Mouse (Mus musculus) brown adipose tissue, adult 24 weeks (tissue): ENCODE data around the gene 7420426K07Rik. TPM values are rescaled to one million over a fixed set of nuclear protein-coding genes. Genes with fewer than 3 reads are reported as not detected.

Source experiments
- H3K27ac ChIP-seq: fragments of 200-500 bp; replicated peaks from 2 replicates; pipeline ENCODE4 v1.5.1; 2012; ENCODE audit warnings: low read depth, mild to moderate bottlenecking, low read length
- H3K4me1 ChIP-seq: fragments of 200-500 bp; 2 replicates; pipeline ENCODE4 v1.6.1; 2012; ENCODE audit warnings: low read length, mixed read lengths; ENCODE audit not compliant: control insufficient read depth, insufficient read depth, insufficient read length
- H3K4me3 ChIP-seq: fragments of 200-500 bp; 2 replicates; pipeline ENCODE4 v1.5.1; 2012; ENCODE audit warnings: low read depth, mild to moderate bottlenecking, low read length, moderate library complexity; ENCODE audit not compliant: insufficient read depth
- polyA plus RNA-seq: library from polyadenylated mRNA; stranded (reverse); fragments of >200 nt; gene quantifications from 2 replicates; pipeline ENCODE4 v1.2.4, GENCODE M21; 2012; ENCODE audit not compliant: missing spikeins, insufficient read depth, insufficient read length

7420426K07Rik gene
- polyA plus RNA-seq, result not detected in 2 replicates

GRCm38 (mm10) chr9:98902819-98903218 lies at the start of gene 7420426K07Rik:
Gene 7420426K07Rik, plus strand, starts transcription at chr9:98903119.
- Histone ChIP-seq H3K4me1 (no peaks in the 10 kb centered on the region), H3K27ac (no peak within 1 kb of the TSS), H3K4me3 (no peak within 1 kb of the TSS)

GRCm38 (mm10) chr9:98856210-98856609 lies 46.7 kb upstream of the 7420426K07Rik start, which contains the start of gene Prr23a2:
Gene Prr23a2, plus strand, starts transcription at chr9:98856494.
- H3K27ac ChIP-seq, result no peak within 1 kb of the TSS
- no peaks in the 10 kb centered on the region for H3K4me1 ChIP-seq
- no peak within 1 kb of the TSS for H3K4me3 ChIP-seq

- no peak overlapping the region for H3K4me3 ChIP-seq
- no peak overlapping the region for H3K27ac ChIP-seq
- H3K4me1 ChIP-seq, result no peaks in the 10 kb centered on the region
Observed at GRCm38 (mm10) chr9:98863463-98863862, 39.5 kb upstream of the 7420426K07Rik start.

GRCm38 (mm10) chr9:98864571-98864970 lies 38.3 kb upstream of the 7420426K07Rik start, which contains the start of gene Prr23a3:
Gene Prr23a3, plus strand, starts transcription at chr9:98864767.
- no peaks in the 10 kb centered on the region for H3K4me1 ChIP-seq
- no peak within 1 kb of the TSS for H3K4me3 ChIP-seq
- no peak within 1 kb of the TSS for H3K27ac ChIP-seq

GRCm38 (mm10) chr9:98901486-98901885 lies 1.4 kb upstream of the 7420426K07Rik start:
- Histone ChIP-seq H3K4me1 (no peaks in the 10 kb centered on the region), H3K4me3 (no peak overlapping the region), H3K27ac (no peak overlapping the region)

GRCm38 (mm10) chr9:98920629-98921523 lies 18.0 kb downstream of the 7420426K07Rik start:
- no peak overlapping the region for H3K27ac ChIP-seq
- H3K4me1 ChIP-seq, result no peaks in the 10 kb centered on the region
- H3K4me3 ChIP-seq, result no peak overlapping the region

GRCm38 (mm10) chr9:98923119-98923518 lies 20.2 kb downstream of the 7420426K07Rik start:
- no peak overlapping the region for H3K4me3 ChIP-seq
- no peaks in the 10 kb centered on the region for H3K4me1 ChIP-seq
- H3K27ac ChIP-seq, result no peak overlapping the region

- Histone ChIP-seq H3K27ac (no peak overlapping the region), H3K4me1 (no peaks in the 10 kb centered on the region), H3K4me3 (no peak overlapping the region)
Observed at GRCm38 (mm10) chr9:98924183-98924582, 21.3 kb downstream of the 7420426K07Rik start.

- no peak overlapping the region for H3K27ac ChIP-seq
- no peak overlapping the region for H3K4me3 ChIP-seq
- no peaks in the 10 kb centered on the region for H3K4me1 ChIP-seq
Observed at GRCm38 (mm10) chr9:98929496-98929895, 26.6 kb downstream of the 7420426K07Rik start.

GRCm38 (mm10) chr9:98932931-98933330 lies 30.0 kb downstream of the 7420426K07Rik start:
- no peak overlapping the region for H3K4me3 ChIP-seq

GRCm38 (mm10) chr9:98935190-98935909 lies 32.4 kb downstream of the 7420426K07Rik start:
- no peak overlapping the region for H3K27ac ChIP-seq
- H3K4me3 ChIP-seq, result no peak overlapping the region
- H3K4me1 ChIP-seq, result no peaks in the 10 kb centered on the region

More at GRCm38 (mm10) chr9:98932931-98933330, 30.0 kb downstream of the 7420426K07Rik start:
- no peak overlapping the region for H3K27ac ChIP-seq
- no peaks in the 10 kb centered on the region for H3K4me1 ChIP-seq

GRCm38 (mm10) chr9:98939290-98939689 lies 36.4 kb downstream of the 7420426K07Rik start:
- Histone ChIP-seq H3K4me3 (no peak overlapping the region), H3K27ac (no peak overlapping the region), H3K4me1 (no peaks in the 10 kb centered on the region)

- Histone ChIP-seq H3K4me3 (no peak overlapping the region), H3K27ac (no peak overlapping the region), H3K4me1 (no peaks in the 10 kb centered on the region)
Observed at GRCm38 (mm10) chr9:98952171-98953050, 49.5 kb downstream of the 7420426K07Rik start.

GRCm38 (mm10) chr9:98953291-98953690 lies 50.4 kb downstream of the 7420426K07Rik start:
- Histone ChIP-seq H3K4me3 (no peak overlapping the region), H3K27ac (no peak overlapping the region), H3K4me1 (no peaks in the 10 kb centered on the region)
